Mouse (Mus musculus) lung, embryonic 14.5 days (tissue): Measurements from ENCODE around the gene Chid1. TPM values are rescaled to one million over a fixed set of nuclear protein-coding genes. Genes with fewer than 3 reads are reported as not detected.

Experiments used
- ATAC-seq: fragments of 200-750 bp; cut with Nextera tagmentation; 2 replicates; pipeline ENCODE4 v1.8.0; 2017; ENCODE audit warnings: mild to moderate bottlenecking, moderate TSS enrichment, moderate library complexity; ENCODE audit not compliant: insufficient read depth
- DNase-seq: peaks from one replicate; pipeline ENCODE4 v3.0.0-alpha.2; 2015
- H3K27ac ChIP-seq: fragments of 300-500 bp; sonication (generic); 2 replicates; pipeline ENCODE4 v1.5.1; 2014; ENCODE audit warnings: low read depth, mild to moderate bottlenecking, moderate library complexity
- H3K27me3 ChIP-seq: fragments of 300-500 bp; sonication (generic); 2 replicates; pipeline ENCODE4 v1.6.1; 2014; ENCODE audit warnings: low read length, control low read depth; ENCODE audit not compliant: insufficient read depth
- H3K36me3 ChIP-seq: fragments of 300-500 bp; sonication (generic); 2 replicates; pipeline ENCODE4 v1.6.1; 2014; ENCODE audit warnings: control low read depth; ENCODE audit not compliant: insufficient read depth
- H3K4me1 ChIP-seq: fragments of 300-500 bp; sonication (generic); 2 replicates; pipeline ENCODE4 v1.6.1; 2014; ENCODE audit warnings: antibody characterized with exemption, control low read depth; ENCODE audit not compliant: insufficient read depth
- H3K4me2 ChIP-seq: fragments of 300-500 bp; sonication (generic); 2 replicates; pipeline ENCODE4 v1.6.1; 2014; ENCODE audit warnings: mild to moderate bottlenecking
- H3K4me3 ChIP-seq: fragments of 300-500 bp; sonication (generic); 2 replicates; pipeline ENCODE4 v1.5.1; 2014; ENCODE audit warnings: low read depth, low read length
- H3K9ac ChIP-seq: fragments of 300-500 bp; sonication (generic); 2 replicates; pipeline ENCODE4 v1.6.1; 2014
- H3K9me3 ChIP-seq: fragments of 300-500 bp; sonication (generic); 2 replicates; pipeline ENCODE4 v1.6.1; 2016; ENCODE audit warnings: low read depth, low read length, control low read depth
- CTCF ChIP-seq: IDR thresholded peaks from 2 replicates; pipeline ENCODE4 v1.5.1; 2016; ENCODE audit warnings: antibody characterized with exemption, low read depth
- WGBS: fragments of 180-500 bp; shearing (Covaris S2); extraction: QIAGEN DNeasy Blood & Tissue Kit; methylation state at CpG from one replicate; pipeline ENCODE4 v1.1.7; 2014; 5-methylcytosine and 5-hydroxymethylcytosine counted together
- polyA plus RNA-seq: library from polyadenylated mRNA; unstranded; fragments of >200 nt; fragmentation: Nextera tagmentation; extraction: Ambion mirVana; gene quantifications from 2 replicates; pipeline ENCODE4 v1.2.1, GENCODE M21; 2014

Gene Chid1
- polyA plus RNA-seq, 1 experiment from 2014 or later: 33.0 TPM

- peaks cover 18% of the 10 kb centered on the region for H3K4me1 ChIP-seq
- no peaks in the 10 kb centered on the region for H3K9me3 ChIP-seq
- H3K36me3 ChIP-seq: no peaks in the 10 kb centered on the region
- ATAC-seq (no peak), DNase-seq (no peak)
- H3K9ac ChIP-seq: peak overlapping the region; percentile 73
- H3K4me2 ChIP-seq: peak overlapping the region; percentile 94
- no peak for TF ChIP-seq CTCF
- peak overlapping the region; percentile 67 for H3K27ac ChIP-seq
- no peaks in the 10 kb centered on the region for H3K27me3 ChIP-seq
- H3K4me3 ChIP-seq: peak overlapping the region; percentile 76
- WGBS: 9% methylated on average over 18 of the region's 18 CpGs
These were observed 653 bp downstream of the Chid1 start for GRCm38 (mm10) chr7:141538852-141539555.

- H3K4me1 ChIP-seq: peaks cover 16% of the 10 kb centered on the region
- WGBS: 70% methylated on average over 1 of the region's 1 CpGs
- no peak for TF ChIP-seq CTCF
- H3K9me3 ChIP-seq: no peaks in the 10 kb centered on the region
- no peak overlapping the region for H3K9ac ChIP-seq
- H3K36me3 ChIP-seq: 0 out of 2 replicates have a peak, but pooled peaks cover 4% of the 10 kb centered on the region
- ATAC-seq (no peak), DNase-seq (no peak)
- no peak overlapping the region for H3K27ac ChIP-seq
- no peaks in the 10 kb centered on the region for H3K27me3 ChIP-seq
- no peak overlapping the region for H3K4me2 ChIP-seq
- no peak overlapping the region for H3K4me3 ChIP-seq
These were observed 4.1 kb downstream of the Chid1 start for GRCm38 (mm10) chr7:141535570-141535969.

GRCm38 (mm10) chr7:141525580-141525925 is 14.1 kb downstream of the Chid1 start:
- ATAC-seq (peak; percentile 38), DNase-seq (no peak)
- WGBS: 91% methylated on average over 4 of the region's 4 CpGs
- Histone ChIP-seq H3K27me3 (no peaks in the 10 kb centered on the region), H3K4me2 (no peak overlapping the region), H3K4me3 (no peak overlapping the region), H3K9ac (no peak overlapping the region), H3K4me1 (no peaks in the 10 kb centered on the region), H3K9me3 (no peaks in the 10 kb centered on the region), H3K27ac (no peak overlapping the region), H3K36me3 (peaks cover 39% of the 10 kb centered on the region)
- TF ChIP-seq CTCF: no peak

- 48% methylated on average over 6 of the region's 6 CpGs for WGBS
- TF ChIP-seq CTCF: peak; percentile 88
- DNase-seq (peak; percentile 89), ATAC-seq (peak; percentile 81)
- peaks cover 33% of the 10 kb centered on the region for H3K36me3 ChIP-seq
- no peak overlapping the region for H3K4me2 ChIP-seq
- H3K9me3 ChIP-seq: no peaks in the 10 kb centered on the region
- H3K4me3 ChIP-seq: no peak overlapping the region
- no peaks in the 10 kb centered on the region for H3K4me1 ChIP-seq
- no peaks in the 10 kb centered on the region for H3K27me3 ChIP-seq
- no peak overlapping the region for H3K9ac ChIP-seq
- H3K27ac ChIP-seq: no peak overlapping the region
These were observed 14.7 kb downstream of the Chid1 start for GRCm38 (mm10) chr7:141524760-141525579.

GRCm38 (mm10) chr7:141524271-141524670 is 15.4 kb downstream of the Chid1 start:
- no peak for TF ChIP-seq CTCF
- WGBS: 74% methylated on average over 4 of the region's 4 CpGs
- H3K9ac ChIP-seq: no peak overlapping the region
- H3K36me3 ChIP-seq: peaks cover 28% of the 10 kb centered on the region
- H3K4me2 ChIP-seq: no peak overlapping the region
- no peaks in the 10 kb centered on the region for H3K27me3 ChIP-seq
- H3K27ac ChIP-seq: no peak overlapping the region
- H3K4me3 ChIP-seq: no peak overlapping the region
- ATAC-seq: no peak
- no peaks in the 10 kb centered on the region for H3K4me1 ChIP-seq
- DNase-seq: no peak
- no peaks in the 10 kb centered on the region for H3K9me3 ChIP-seq

- Histone ChIP-seq H3K27ac (no peak overlapping the region), H3K4me1 (no peaks in the 10 kb centered on the region), H3K36me3 (peaks cover 20% of the 10 kb centered on the region; the same call in 1 of the 2 replicates), H3K4me3 (no peak overlapping the region), H3K9ac (no peak overlapping the region), H3K9me3 (no peaks in the 10 kb centered on the region), H3K4me2 (no peak overlapping the region), H3K27me3 (no peaks in the 10 kb centered on the region)
- no peak for ATAC-seq
- WGBS: 38% methylated on average over 4 of the region's 4 CpGs
- DNase-seq: no peak
- TF ChIP-seq CTCF: 0 out of 2 replicates have a peak, but pooled peaks have one; percentile 1
These were observed 16.6 kb downstream of the Chid1 start for GRCm38 (mm10) chr7:141523007-141523406.

- DNase-seq: no peak
- TF ChIP-seq CTCF: no peak
These were observed 19.9 kb downstream of the Chid1 start for GRCm38 (mm10) chr7:141519795-141520194.

More at GRCm38 (mm10) chr7:141519795-141520194, 19.9 kb downstream of the Chid1 start:
- H3K9ac ChIP-seq: no peak overlapping the region
- H3K4me2 ChIP-seq: no peak overlapping the region
- H3K27ac ChIP-seq: no peak overlapping the region
- H3K4me1 ChIP-seq: no peaks in the 10 kb centered on the region
- 68% methylated on average over 1 of the region's 1 CpGs for WGBS
- H3K4me3 ChIP-seq: no peak overlapping the region
- peaks cover 2% of the 10 kb centered on the region; the same call in 1 of the 2 replicates for H3K36me3 ChIP-seq
- no peaks in the 10 kb centered on the region for H3K27me3 ChIP-seq
- no peaks in the 10 kb centered on the region for H3K9me3 ChIP-seq
- no peak for ATAC-seq
